Mouse (Mus musculus) embryonic facial prominence, embryonic 10.5 days (tissue): Measurements from ENCODE around the gene 4930442H23Rik. TPM values are rescaled to one million over a fixed set of nuclear protein-coding genes. Genes with fewer than 3 reads are reported as not detected.
A peak's percentile ranks its signal among the peaks of the same experiment; 100 is the strongest.

Experiments
- DNase-seq: peaks from one replicate; pipeline ENCODE4 v3.0.0-alpha.2; 2017; ENCODE audit warnings: low spot score
- H3K27ac ChIP-seq: fragments of 300-500 bp; sonication (generic); replicated peaks from 2 replicates; pipeline ENCODE4 v1.5.1; 2016; ENCODE audit warnings: mild to moderate bottlenecking
- H3K27me3 ChIP-seq: fragments of 300-500 bp; sonication (generic); replicated peaks from 2 replicates; pipeline ENCODE4 v1.6.1; 2016; ENCODE audit warnings: low read depth, mild to moderate bottlenecking; ENCODE audit not compliant: poor library complexity, severe bottlenecking
- H3K36me3 ChIP-seq: fragments of 300-500 bp; sonication (generic); replicated peaks from 2 replicates; pipeline ENCODE4 v1.6.1; 2016; ENCODE audit warnings: mild to moderate bottlenecking, moderate library complexity
- H3K4me1 ChIP-seq: fragments of 300-500 bp; sonication (generic); 2 replicates; pipeline ENCODE4 v1.6.1; 2016
- H3K4me3 ChIP-seq: fragments of 300-500 bp; sonication (generic); 2 replicates; pipeline ENCODE4 v1.5.1; 2016; ENCODE audit warnings: mild to moderate bottlenecking, moderate library complexity
- H3K9me3 ChIP-seq: fragments of 300-500 bp; sonication (generic); 2 replicates; pipeline ENCODE4 v1.6.1; 2016; ENCODE audit warnings: mild to moderate bottlenecking
- WGBS: fragments of 180-500 bp; shearing (Covaris S2); methylation state at CpG from one replicate; pipeline ENCODE4 v1.1.7; 2016; 5-methylcytosine and 5-hydroxymethylcytosine counted together
- polyA plus RNA-seq: library from polyadenylated mRNA; unstranded; fragments of >200 nt; fragmentation: Nextera tagmentation; extraction: Ambion mirVana; gene quantifications from 2 replicates; pipeline ENCODE4 v1.2.1, GENCODE M21; 2016

Gene 4930442H23Rik
- polyA plus RNA-seq, 1 experiment from 2014 or later: not detected

DNA sequence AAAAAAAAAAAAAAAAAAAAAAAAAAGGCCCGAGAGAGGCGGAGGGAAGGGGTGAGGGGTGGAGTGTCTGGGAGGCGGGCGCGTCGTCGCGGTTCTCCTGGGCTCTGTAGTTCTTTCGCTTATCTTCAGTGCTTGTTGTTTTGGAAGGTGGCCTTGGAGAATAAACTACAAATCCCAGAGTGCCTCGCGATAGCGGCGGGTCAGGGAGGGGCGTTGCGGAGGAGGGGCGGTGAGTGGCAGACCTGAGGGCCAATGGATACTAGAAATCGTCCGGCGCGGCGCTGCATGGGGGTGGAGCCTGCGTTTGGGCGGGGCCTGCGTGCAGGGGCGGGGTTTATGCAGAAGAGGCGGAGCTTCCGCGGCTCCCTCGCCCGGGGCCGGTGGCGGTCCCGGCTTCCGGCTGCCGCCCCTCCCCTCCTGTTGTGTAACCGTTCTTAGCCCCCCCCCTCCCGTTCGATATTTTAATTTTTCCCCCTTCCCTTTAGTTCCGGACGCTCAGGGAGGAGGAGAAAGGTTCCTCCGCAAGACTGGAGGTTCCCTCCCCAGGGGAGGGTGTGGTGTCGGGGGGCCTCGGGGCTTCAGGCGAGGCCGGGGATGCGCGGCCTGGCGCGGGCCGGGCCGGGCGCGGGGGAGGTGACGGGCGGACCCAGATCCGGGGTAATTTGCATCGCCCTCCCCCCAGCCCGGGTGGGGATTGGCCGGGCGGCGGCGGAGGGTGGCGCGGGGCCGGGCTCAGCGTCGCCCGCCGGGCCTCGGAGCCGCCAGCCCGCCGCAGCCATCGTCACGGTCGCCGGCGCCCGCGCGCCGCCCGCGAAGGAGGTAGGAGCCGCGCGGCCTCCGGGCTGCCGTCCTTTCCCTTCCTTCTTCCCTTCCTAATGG lies 46.2 kb downstream of the 4930442H23Rik start:
- Histone ChIP-seq H3K36me3 (peaks cover 32% of the 10 kb centered on the region), H3K9me3 (no peaks in the 10 kb centered on the region), H3K4me1 (peaks cover 74% of the 10 kb centered on the region), H3K27me3 (peaks cover 35% of the 10 kb centered on the region), H3K27ac (peak overlapping the region; percentile 98), H3K4me3 (peak overlapping the region; percentile 93)
- WGBS: under 1% methylated on average over 85 of the region's 89 CpGs
- DNase-seq: peak; percentile 100

DNA sequence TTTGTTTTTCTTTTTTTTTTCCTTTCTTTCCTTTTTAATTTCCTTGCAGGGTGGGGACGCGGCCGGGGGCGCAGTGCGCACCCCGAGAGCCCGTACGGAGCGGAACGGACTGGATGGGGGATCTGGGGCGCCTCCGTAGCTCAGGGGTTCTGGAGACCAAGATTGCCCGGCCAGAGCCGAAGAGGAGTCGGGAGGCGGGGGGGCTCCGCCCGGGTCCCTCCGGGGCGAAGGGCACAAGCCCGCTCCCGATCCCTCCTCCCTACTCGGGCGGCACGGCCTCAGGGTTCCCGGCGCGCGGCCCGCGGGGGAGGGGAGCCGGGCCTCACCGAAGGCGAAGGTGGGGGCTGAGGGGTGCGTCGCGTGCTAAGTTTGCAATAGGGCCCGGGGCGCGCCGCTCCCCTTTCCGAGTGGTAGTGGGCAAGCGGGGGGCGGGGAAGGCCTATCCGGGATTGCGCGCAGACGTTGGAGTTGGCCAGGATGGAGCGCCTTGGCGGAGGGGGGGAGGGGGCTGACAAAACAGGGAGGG lies 46.9 kb downstream of the 4930442H23Rik start:
- peaks cover 25% of the 10 kb centered on the region for H3K36me3 ChIP-seq
- no peaks in the 10 kb centered on the region for H3K9me3 ChIP-seq
- peak overlapping the region; percentile 93 for H3K4me3 ChIP-seq
- DNase-seq: no peak
- peaks cover 67% of the 10 kb centered on the region for H3K4me1 ChIP-seq
- WGBS: under 1% methylated on average over 50 of the region's 50 CpGs
- H3K27ac ChIP-seq: peak overlapping the region; percentile 98
- peaks cover 42% of the 10 kb centered on the region for H3K27me3 ChIP-seq

DNA sequence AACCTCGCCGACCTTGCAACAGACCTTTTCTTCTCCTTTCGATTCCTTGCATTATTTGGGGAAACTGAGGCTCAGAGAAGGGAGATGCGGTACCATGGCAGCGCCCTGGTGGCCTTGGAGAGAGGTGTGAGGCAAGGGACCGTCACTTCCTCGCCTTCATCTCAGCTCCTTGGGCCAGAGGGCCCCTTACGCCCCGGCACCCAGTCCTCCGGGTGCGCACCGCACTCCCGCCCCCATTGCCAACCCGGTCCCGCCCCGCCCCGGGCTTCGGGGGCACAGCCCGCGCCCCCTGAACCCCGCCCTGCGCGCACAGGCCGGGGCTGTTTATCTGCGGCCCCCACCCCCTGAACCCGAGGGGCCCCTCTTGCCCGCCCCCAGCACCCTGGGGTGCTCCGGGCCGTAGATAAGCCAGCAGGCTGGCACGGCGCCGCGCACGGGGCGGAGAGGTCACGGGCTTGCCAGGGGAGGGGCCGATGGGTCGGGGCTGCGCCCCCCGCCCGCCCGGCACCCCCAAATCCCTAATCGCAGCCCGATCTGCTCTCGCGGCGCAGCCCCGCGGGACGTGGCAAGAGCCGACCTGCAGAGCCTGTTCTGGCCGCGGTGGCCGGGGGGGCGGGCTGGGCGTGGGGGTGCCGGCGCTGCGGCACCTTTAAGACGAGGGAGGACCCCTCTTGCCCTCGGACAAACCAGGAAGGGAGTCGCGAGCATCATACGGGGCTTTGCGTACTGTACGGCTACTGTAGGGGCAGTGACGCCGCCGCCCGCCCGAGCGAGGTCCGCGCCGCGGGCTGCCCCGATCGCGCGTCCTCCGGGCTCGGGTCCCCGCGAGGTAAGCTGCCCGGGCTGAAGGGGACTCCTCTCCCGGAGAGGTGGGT lies 47.6 kb downstream of the 4930442H23Rik start:
- WGBS: under 1% methylated on average over 86 of the region's 86 CpGs
- peak; percentile 82 for DNase-seq
- Histone ChIP-seq H3K27me3 (peaks cover 48% of the 10 kb centered on the region), H3K9me3 (no peaks in the 10 kb centered on the region), H3K36me3 (peaks cover 18% of the 10 kb centered on the region; the same call in 1 of the 2 replicates), H3K4me1 (peaks cover 60% of the 10 kb centered on the region), H3K27ac (peak overlapping the region; percentile 98), H3K4me3 (peak overlapping the region; percentile 93)

DNA sequence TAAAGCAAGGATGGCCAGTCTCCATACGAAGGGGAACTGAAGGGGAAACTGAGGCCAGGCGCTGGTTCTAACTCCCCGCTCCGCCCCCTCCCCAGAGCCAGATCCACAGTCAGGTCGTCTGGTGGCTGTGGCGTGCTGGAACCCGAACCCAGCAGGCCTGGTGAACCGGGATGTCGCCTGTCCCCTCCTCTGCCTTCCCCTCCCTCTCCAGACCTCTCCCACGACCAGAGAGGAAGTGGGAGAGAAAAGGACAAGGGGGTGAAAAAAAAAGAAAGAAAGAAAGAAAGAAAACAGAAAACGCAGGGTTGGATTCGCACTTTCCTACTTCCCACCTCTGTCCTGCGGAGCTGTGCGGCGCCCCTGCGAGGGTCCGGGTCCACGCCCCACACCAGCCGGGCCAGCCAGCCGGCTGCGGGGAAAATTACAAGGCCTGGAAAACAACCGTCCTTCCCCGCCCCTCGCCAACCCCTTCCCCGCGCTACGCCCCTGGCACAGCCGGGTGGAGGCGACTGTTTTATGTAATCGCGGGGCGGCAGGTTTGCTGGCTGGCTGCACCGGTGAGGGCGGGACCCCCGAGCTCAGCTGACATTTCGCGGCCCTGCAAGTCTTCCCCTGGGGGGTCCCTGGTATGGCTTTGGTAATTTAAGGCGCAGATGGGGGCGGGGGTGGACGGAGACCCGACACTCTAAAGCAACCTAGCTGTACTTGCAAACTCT lies 48.5 kb downstream of the 4930442H23Rik start, which contains the start of gene Zbtb7a:
TSS of gene Zbtb7a (plus strand) at position 255 of the 716 bp plus-strand sequence.
- peak within 1 kb of the TSS; percentile 93 for H3K4me3 ChIP-seq
- peaks cover 51% of the 10 kb centered on the region for H3K4me1 ChIP-seq
- H3K27ac ChIP-seq: peak within 1 kb of the TSS; percentile 98
- WGBS: 2% methylated on average over 41 of the region's 41 CpGs
- H3K27me3 ChIP-seq: peaks cover 58% of the 10 kb centered on the region
- no peaks in the 10 kb centered on the region for H3K9me3 ChIP-seq
- peaks cover 9% of the 10 kb centered on the region; the same call in 1 of the 2 replicates for H3K36me3 ChIP-seq
- DNase-seq: peak; percentile 73

DNA sequence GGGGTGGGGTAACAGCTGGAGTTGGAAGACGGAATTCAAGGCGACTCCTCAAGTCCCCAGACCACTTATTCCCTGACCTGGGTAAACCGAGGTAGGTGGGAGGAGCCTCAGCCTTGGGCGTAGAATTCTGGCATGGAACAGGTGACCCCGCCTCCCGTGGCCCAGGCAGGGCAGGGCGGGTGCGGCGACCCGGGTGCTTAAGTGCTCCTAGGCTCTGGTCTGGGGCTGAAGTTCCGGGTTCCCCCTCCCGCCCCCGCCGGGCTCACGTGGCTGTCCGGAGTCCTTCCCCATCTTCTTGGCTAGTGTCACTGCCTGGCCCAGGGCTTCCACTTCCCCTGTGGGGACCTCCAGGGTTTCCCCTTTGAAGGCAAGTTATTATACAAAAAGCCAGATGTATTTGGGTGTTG lies 49.5 kb downstream of the 4930442H23Rik start:
- peaks cover 67% of the 10 kb centered on the region for H3K27me3 ChIP-seq
- WGBS: 3% methylated on average over 16 of the region's 16 CpGs
- peaks cover under 1% of the 10 kb centered on the region; the same call in 1 of the 2 replicates for H3K36me3 ChIP-seq
- peaks cover 50% of the 10 kb centered on the region for H3K4me1 ChIP-seq
- peak; percentile 53 for DNase-seq
- H3K27ac ChIP-seq: no peak overlapping the region
- no peaks in the 10 kb centered on the region for H3K9me3 ChIP-seq
- peak overlapping the region; percentile 93; the same call in 1 of the 2 replicates for H3K4me3 ChIP-seq

Other genes starting within 250 kb of the 4930442H23Rik start
- gene Gng7, start 168.9 kb downstream of the 4930442H23Rik start, polyA plus RNA-seq: 6.5 and 6.7 TPM in 2 replicates
- gene Diras1, start 158.2 kb downstream of the 4930442H23Rik start, polyA plus RNA-seq: 1.4 and 1.9 TPM in 2 replicates
- 14.0 and 16.9 TPM in 2 replicates for gene Slc39a3, start 146.4 kb downstream of the 4930442H23Rik start, polyA plus RNA-seq
- 289 and 290 TPM in 2 replicates for gene Sgta, start 123.7 kb downstream of the 4930442H23Rik start, polyA plus RNA-seq
- 102 and 109 TPM in 2 replicates for gene Thop1, start 113.8 kb downstream of the 4930442H23Rik start, polyA plus RNA-seq
- 0.60 TPM in 1 of 2 replicates, not detected in the other for gene Creb3l3, start 85.0 kb downstream of the 4930442H23Rik start, polyA plus RNA-seq
- gene Map2k2, start 77.9 kb downstream of the 4930442H23Rik start, polyA plus RNA-seq: 222 and 225 TPM in 2 replicates
- 10.4 and 11.7 TPM in 2 replicates for gene Zbtb7a, start 48.6 kb downstream of the 4930442H23Rik start, polyA plus RNA-seq
- 62.2 and 66.3 TPM in 2 replicates for gene Pias4, start 15.9 kb downstream of the 4930442H23Rik start, polyA plus RNA-seq
- gene Eef2, start 7.2 kb downstream of the 4930442H23Rik start, polyA plus RNA-seq: 564 and 572 TPM in 2 replicates
- 51.5 and 53.2 TPM in 2 replicates for gene Dapk3, start 844 bp downstream of the 4930442H23Rik start, polyA plus RNA-seq
- gene Nmrk2, start 18.2 kb upstream of the 4930442H23Rik start, polyA plus RNA-seq: not detected in 2 replicates
- gene Atcay, start 47.0 kb upstream of the 4930442H23Rik start, polyA plus RNA-seq: 2.5 and 3.6 TPM in 2 replicates
- 3.5 and 4.6 TPM in 2 replicates for gene Zfr2, start 49.3 kb upstream of the 4930442H23Rik start, polyA plus RNA-seq
- gene Matk, start 69.1 kb upstream of the 4930442H23Rik start, polyA plus RNA-seq: 3.6 and 3.7 TPM in 2 replicates
- gene Mrpl54, start 83.1 kb upstream of the 4930442H23Rik start, polyA plus RNA-seq: 223 and 237 TPM in 2 replicates
- gene Apba3, start 83.1 kb upstream of the 4930442H23Rik start, polyA plus RNA-seq: 57.2 and 57.5 TPM in 2 replicates
- gene Tjp3, start 107.7 kb upstream of the 4930442H23Rik start, polyA plus RNA-seq: 8.9 and 9.0 TPM in 2 replicates
- gene Pip5k1c, start 109.1 kb upstream of the 4930442H23Rik start, polyA plus RNA-seq: 72.2 and 72.4 TPM in 2 replicates
- gene Cactin, start 137.3 kb upstream of the 4930442H23Rik start, polyA plus RNA-seq: 52.3 and 54.3 TPM in 2 replicates
- 3.1 and 3.6 TPM in 2 replicates for gene Tbxa2r, start 144.9 kb upstream of the 4930442H23Rik start, polyA plus RNA-seq
- gene Gipc3, start 159.4 kb upstream of the 4930442H23Rik start, polyA plus RNA-seq: not detected in 2 replicates
- 114 and 122 TPM in 2 replicates for gene Hmg20b, start 166.6 kb upstream of the 4930442H23Rik start, polyA plus RNA-seq
- gene Mfsd12, start 173.6 kb upstream of the 4930442H23Rik start, polyA plus RNA-seq: 7.8 and 8.3 TPM in 2 replicates
- 0.47 and 0.76 TPM in 2 replicates for gene 4930404N11Rik, start 182.0 kb upstream of the 4930442H23Rik start, polyA plus RNA-seq
- gene Fzr1, start 194.7 kb upstream of the 4930442H23Rik start, polyA plus RNA-seq: 134 and 142 TPM in 2 replicates
- 105 and 109 TPM in 2 replicates for gene Dohh, start 200.6 kb upstream of the 4930442H23Rik start, polyA plus RNA-seq
- 2.7 TPM in 2 replicates for gene Gm48551, start 200.6 kb upstream of the 4930442H23Rik start, polyA plus RNA-seq
- 1.8 and 3.1 TPM in 2 replicates for gene Gm48552, start 205.2 kb upstream of the 4930442H23Rik start, polyA plus RNA-seq
- gene Smim24, start 209.2 kb upstream of the 4930442H23Rik start, polyA plus RNA-seq: 2.0 and 2.8 TPM in 2 replicates